Mouse (Mus musculus) urinary bladder, postnatal 4 days (tissue): ENCODE results near the gene Acot7.

ENCODE experiments used
- DNase-seq, 2 experiments: peaks; one replicate each; pipeline ENCODE4 v3.0.0; 2021 to 2022; ENCODE audit warnings: low spot score in 2 of 2

Gene Acot7

GRCm38 (mm10) chr4:152243969-152244368 lies 66.0 kb downstream of the Acot7 start:
- no peak for DNase-seq

- no peak for DNase-seq
Measured at GRCm38 (mm10) chr4:152244545-152245522, 66.9 kb downstream of the Acot7 start.

- no peak for DNase-seq
Measured at GRCm38 (mm10) chr4:152246011-152246410, 68.1 kb downstream of the Acot7 start.

- DNase-seq = no peak
Measured at GRCm38 (mm10) chr4:152247195-152247594, 69.3 kb downstream of the Acot7 start.

GRCm38 (mm10) chr4:152250615-152251014 lies 72.7 kb downstream of the Acot7 start:
- no peak for DNase-seq

GRCm38 (mm10) chr4:152253183-152253759 lies 75.3 kb downstream of the Acot7 start:
- no peak for DNase-seq

GRCm38 (mm10) chr4:152257070-152257469 lies 79.1 kb downstream of the Acot7 start:
- peak in 1 of 2 experiments; percentile 63 for DNase-seq

- no peak for DNase-seq
Measured at GRCm38 (mm10) chr4:152260451-152260850, 82.5 kb downstream of the Acot7 start.

GRCm38 (mm10) chr4:152262187-152262586 lies 84.3 kb downstream of the Acot7 start:
- no peak for DNase-seq

- no peak for DNase-seq
Measured at GRCm38 (mm10) chr4:152263089-152263488, 85.2 kb downstream of the Acot7 start.

- no peak for DNase-seq
Measured at GRCm38 (mm10) chr4:152263512-152264176, 85.7 kb downstream of the Acot7 start.

- DNase-seq = no peak
Measured at GRCm38 (mm10) chr4:152264177-152264530, 86.2 kb downstream of the Acot7 start.

GRCm38 (mm10) chr4:152264867-152265568 lies 87.1 kb downstream of the Acot7 start:
- no peak for DNase-seq

GRCm38 (mm10) chr4:152265791-152266190 lies 87.9 kb downstream of the Acot7 start:
- no peak for DNase-seq

GRCm38 (mm10) chr4:152266236-152266895 lies 88.4 kb downstream of the Acot7 start:
- DNase-seq = no peak

- DNase-seq = no peak
Measured at GRCm38 (mm10) chr4:152267748-152268369, 89.9 kb downstream of the Acot7 start.

- DNase-seq = no peak
Measured at GRCm38 (mm10) chr4:152269967-152270366, 92.0 kb downstream of the Acot7 start.

- DNase-seq = no peak
Measured at GRCm38 (mm10) chr4:152270599-152270998, 92.7 kb downstream of the Acot7 start.

- DNase-seq = no peak
Measured at GRCm38 (mm10) chr4:152271334-152271733, 93.4 kb downstream of the Acot7 start.

- DNase-seq = no peak
Measured at GRCm38 (mm10) chr4:152272006-152272405, 94.1 kb downstream of the Acot7 start.
